15 mouse cellular contexts compared by ENCODE assay signal in genomic region chr15:97794268-97794667, GRCm38 (mm10). TPM values are rescaled to one million over a fixed set of nuclear protein-coding genes. Genes with fewer than 3 reads are reported as not detected.
DNase-seq lines count a peak whose midpoint lies in the region; TF ChIP-seq lines count a peak whose summit lies in the region.
"Had no signal": no experiment of that assay in that cellular context is flagged by ENCODE, and none has a peak within 500 bp of the region (broad histone marks: within the 10 kb centered on the region; RNA-seq: fewer than 3 reads in every experiment).

No protein-coding gene starts in this region.

- intact Hi-C loops in gastrocnemius, adult 2 months (cut with DNase I): no loop called here

- TF ChIP-seq POLR2A in lung, adult 2 months (IDR thresholded peaks at IDR 0.05; ENCODE audit: borderline replicate concordance, extremely low read depth, low read depth, low read length): no peak

- WGBS in lung, adult 2 months: 75% methylated on average over 5 of the region's 5 CpGs

- no peak overlapping the region for H3K27ac ChIP-seq in gastrocnemius, adult 2 months
- H3K27ac ChIP-seq: heart, embryonic 13.5 days; hindbrain, embryonic 14.5 days; liver, embryonic 15.5 days had no signal

- no peak overlapping the region for H3K4me3 ChIP-seq in gastrocnemius, adult 2 months
- no peak overlapping the region for H3K4me3 ChIP-seq in lung, adult 2 months (replicated peaks; ENCODE audit: extremely low read depth, low read depth, low read length)
- H3K4me3 ChIP-seq: heart, embryonic 13.5 days; liver, embryonic 15.5 days had no signal

- peaks cover 7% of the 10 kb centered on the region; the same call in 1 of the 2 replicates for H3K4me1 ChIP-seq in lung, adult 2 months (ENCODE audit: control insufficient read depth, insufficient read depth, low read length)

- peak; percentile 53 for TF ChIP-seq CTCF in gastrocnemius, adult 2 months (IDR thresholded peaks at IDR 0.05)
- peak; percentile 11; the same call in 1 of the 2 replicates for TF ChIP-seq CTCF in lung, adult 2 months (IDR thresholded peaks at IDR 0.05; ENCODE audit: insufficient read depth, low read length)

- no peak for DNase-seq in gastrocnemius, adult 2 months
- no peak for DNase-seq in gastrocnemius, postnatal 4 days (ENCODE audit: low spot score in 2 of 2)
- no peak for DNase-seq in lung, adult 2 months
- no peak for DNase-seq in lung, postnatal 4 days
- peak; percentile 33 for DNase-seq in ES-CJ7 (ENCODE audit: low read depth, low spot score)
- peak; percentile 59 for DNase-seq in induced T-regulatory cell, adult 2 months (ENCODE audit: low read depth)
- no peak for DNase-seq in spleen, postnatal 4 days (ENCODE audit: low spot score in 2 of 2)
- no peak for DNase-seq in spleen, adult 18-20 months
- DNase-seq: kidney, postnatal 14 days; right cerebral cortex, postnatal 4 days; thymus, postnatal 14 days had no signal

RNA-seq across cellular contexts. Expression of gene Slc48a1, which starts 15.9 kb away (rescaled TPM):
- 10 to 100 TPM; 44.5 to 47.1 TPM for total RNA-seq in gastrocnemius, adult 2 months (2021)
- total RNA-seq in gastrocnemius, postnatal 4 days (2021): 10 to 100 TPM; 32.6 to 35.4 TPM
- 158 and 174 TPM in 2 replicates for polyA plus RNA-seq in lung, adult 2 months (2012; rRNA removed)

RNA-seq across cellular contexts. Expression of gene Rapgef3, which starts 26.5 kb away (rescaled TPM):
- total RNA-seq in gastrocnemius, adult 2 months (2021): 10 to 100 TPM in 1 of 2 experiments, 1 to 10 TPM in 1; 9.8 to 13.6 TPM
- 10 to 100 TPM in 1 of 2 experiments, 1 to 10 TPM in 1; 9.4 to 11.0 TPM for total RNA-seq in gastrocnemius, postnatal 4 days (2021)
- 94.2 and 133 TPM in 2 replicates for polyA plus RNA-seq in lung, adult 2 months (2012; rRNA removed)
- polyA plus RNA-seq: activated CD4-positive, CD25-positive, alpha-beta regulatory T cell, adult 4 months had no signal

RNA-seq across cellular contexts. Expression of gene Hdac7, which starts 50.0 kb away (rescaled TPM):
- 10 to 100 TPM; 10.2 to 11.6 TPM for total RNA-seq in gastrocnemius, adult 2 months (2021)
- total RNA-seq in gastrocnemius, postnatal 4 days (2021): 10 to 100 TPM; 53.6 to 57.9 TPM
- polyA plus RNA-seq in lung, adult 2 months (2012; rRNA removed): 254 and 294 TPM in 2 replicates

Comparison
In these comparisons a context has a peak if more than half of its experiments do, and no peak if none do; other contexts are left out.
1. RNA of gene Hdac7, which starts 50.0 kb away (total RNA-seq): 53.6 to 57.9 TPM in gastrocnemius, postnatal 4 days; 10.2 to 11.6 TPM in gastrocnemius, adult 2 months; every median in the first group is over 4 times any median in the second.
2. DNase-seq: peak in ES-CJ7 (single experiment) and induced T-regulatory cell, adult 2 months (single experiment); none in gastrocnemius, adult 2 months (single experiment), gastrocnemius, postnatal 4 days (0 of 2), lung, adult 2 months (single experiment), lung, postnatal 4 days (0 of 2), spleen, postnatal 4 days (0 of 2) and spleen, adult 18-20 months (0 of 2).